Mouse (Mus musculus) retina, postnatal 1 day (tissue): ENCODE measurements at regions not wholly inside any gene's neighbourhood (a gene's known extent, or its start where the extent isn't known, plus 50 kb on each side); places are given as distances from the start of the nearest gene placed in this dataset.

Experiments used
- DNase-seq: peaks from one replicate; pipeline ENCODE4 v3.0.0-alpha.2; 2012

GRCm38 (mm10) chr7:37908618-37909130 is 114.7 kb downstream of the Uri1 start:
- DNase-seq: peak; percentile 85

- peak; percentile 48 for DNase-seq
Observed at GRCm38 (mm10) chr7:37893885-37894284, 120.4 kb upstream of the Zfp536 start.

- DNase-seq: no peak
Observed at GRCm38 (mm10) chr7:37874382-37874781, 100.9 kb upstream of the Zfp536 start.

- peak; percentile 22 for DNase-seq
Observed at GRCm38 (mm10) chr7:37870956-37871355, 97.5 kb upstream of the Zfp536 start.

- DNase-seq: no peak
Observed at GRCm38 (mm10) chr7:37866468-37866867, 93.0 kb upstream of the Zfp536 start.

- DNase-seq: no peak
Observed at GRCm38 (mm10) chr7:37851471-37851870, 78.0 kb upstream of the Zfp536 start.

GRCm38 (mm10) chr7:37845201-37845600 is 71.8 kb upstream of the Zfp536 start:
- no peak for DNase-seq

GRCm38 (mm10) chr7:37842000-37842513 is 68.6 kb upstream of the Zfp536 start:
- DNase-seq: peak; percentile 81

- no peak for DNase-seq
Observed at GRCm38 (mm10) chr7:37841549-37841948, 68.1 kb upstream of the Zfp536 start.

GRCm38 (mm10) chr7:37837883-37838282 is 64.4 kb upstream of the Zfp536 start:
- DNase-seq: no peak

GRCm38 (mm10) chr7:37837372-37837771 is 63.9 kb upstream of the Zfp536 start:
- no peak for DNase-seq

- no peak for DNase-seq
Observed at GRCm38 (mm10) chr7:37833420-37833819, 60.0 kb upstream of the Zfp536 start.

- DNase-seq: peak; percentile 23
Observed at GRCm38 (mm10) chr7:37832322-37832721, 58.9 kb upstream of the Zfp536 start.

GRCm38 (mm10) chr7:37825766-37826165 is 52.3 kb upstream of the Zfp536 start:
- no peak for DNase-seq
